Mouse (Mus musculus): ENCODE measurements around the gene Creb5. TPM values are rescaled to one million over a fixed set of nuclear protein-coding genes. Genes with fewer than 3 reads are reported as not detected.
A peak's percentile ranks its signal among the peaks of the same experiment; 100 is the strongest.

Creb5 gene
- total and polyA plus RNA-seq, 3 experiments, result 3.5 to 8.4 (median 6.1) TPM

DNA sequence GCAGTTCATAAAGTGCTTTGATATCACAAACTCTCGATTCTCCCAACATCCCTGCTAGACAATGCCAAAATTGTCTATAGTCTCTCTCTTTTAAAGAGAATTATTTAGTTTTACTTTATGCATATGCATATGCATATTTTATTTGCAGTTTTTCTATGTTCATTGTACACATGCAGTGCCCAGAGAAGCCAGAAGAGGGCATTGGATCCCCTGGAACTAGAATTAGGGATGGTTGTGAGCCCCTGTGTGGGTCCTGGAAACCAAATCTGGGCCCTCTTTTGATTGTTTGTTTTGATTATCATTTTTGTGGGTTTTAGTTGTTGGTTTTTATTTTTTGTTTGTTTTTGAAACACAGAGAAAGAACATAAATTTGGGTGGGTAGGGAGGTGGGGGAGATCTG, 69.3 kb downstream of the Creb5 start:
- Histone ChIP-seq H3K36me3 (ENCODE audit: control insufficient read depth, insufficient read depth, low read length) (no peaks in the 10 kb centered on the region), H3K4me1 (ENCODE audit: control insufficient read depth, insufficient read depth, low read length) (peaks cover 2% of the 10 kb centered on the region), H3K9ac (ENCODE audit: low read depth, low read length) (no peak overlapping the region), H3K79me2 (replicated peaks; ENCODE audit: control insufficient read depth, insufficient read depth, low read length) (no peaks in the 10 kb centered on the region), H3K4me3 (no peak overlapping the region), H3K27me3 (ENCODE audit: control insufficient read depth, insufficient read depth, low read length) (no peaks in the 10 kb centered on the region), H3K27ac (no peak overlapping the region)
- 100% methylated on average over 1 of the region's 1 CpGs for WGBS
- no peak for DNase-seq
- intact Hi-C loops (cut with DNase I), result no loop called here
- no peak for TF ChIP-seq POLR2A (IDR thresholded peaks at IDR 0.05; ENCODE audit: insufficient read depth, low read depth, low read length)
- TF ChIP-seq CTCF (IDR thresholded peaks at IDR 0.05), result peak; percentile 48
- no peak for TF ChIP-seq EP300 (IDR thresholded peaks at IDR 0.05; ENCODE audit: insufficient read depth, low read depth, low read length)

DNA sequence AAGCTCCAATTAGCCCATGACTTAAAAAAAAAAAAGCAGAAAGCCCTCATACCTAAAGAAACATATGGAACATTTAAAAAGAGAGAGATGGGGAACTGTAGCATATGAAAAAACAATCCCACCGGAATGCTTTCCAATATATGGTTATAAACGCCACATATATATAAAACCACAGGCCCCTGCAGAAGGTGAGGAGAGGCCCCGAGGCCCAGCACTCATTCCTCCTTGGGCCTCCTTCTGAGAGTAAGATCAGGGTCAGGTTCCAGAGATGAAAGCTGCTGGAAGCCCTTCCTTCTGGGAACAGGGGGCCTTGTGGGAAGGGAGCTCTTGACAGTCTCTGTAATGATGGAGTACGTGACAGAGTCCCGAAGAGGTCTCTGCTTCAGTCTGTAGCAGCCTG, 76.5 kb downstream of the Creb5 start:
- H3K4me1 ChIP-seq (ENCODE audit: control insufficient read depth, insufficient read depth, low read length), result peaks cover 2% of the 10 kb centered on the region; the same call in 1 of the 2 replicates
- no peak overlapping the region for H3K9ac ChIP-seq (ENCODE audit: low read depth, low read length)
- H3K27ac ChIP-seq, result peak overlapping the region; percentile 7; the same call in 1 of the 2 replicates
- H3K27me3 ChIP-seq (ENCODE audit: control insufficient read depth, insufficient read depth, low read length), result no peaks in the 10 kb centered on the region
- H3K36me3 ChIP-seq (ENCODE audit: control insufficient read depth, insufficient read depth, low read length), result no peaks in the 10 kb centered on the region
- no peak for DNase-seq
- intact Hi-C loops (cut with DNase I), result no loop called here
- 80% methylated on average over 5 of the region's 5 CpGs for WGBS
- no peak for TF ChIP-seq CTCF (IDR thresholded peaks at IDR 0.05)
- no peak for TF ChIP-seq POLR2A (IDR thresholded peaks at IDR 0.05; ENCODE audit: insufficient read depth, low read depth, low read length)
- TF ChIP-seq EP300 (IDR thresholded peaks at IDR 0.05; ENCODE audit: insufficient read depth, low read depth, low read length), result no peak
- no peak overlapping the region for H3K4me3 ChIP-seq
- no peaks in the 10 kb centered on the region for H3K79me2 ChIP-seq (replicated peaks; ENCODE audit: control insufficient read depth, insufficient read depth, low read length)

DNA sequence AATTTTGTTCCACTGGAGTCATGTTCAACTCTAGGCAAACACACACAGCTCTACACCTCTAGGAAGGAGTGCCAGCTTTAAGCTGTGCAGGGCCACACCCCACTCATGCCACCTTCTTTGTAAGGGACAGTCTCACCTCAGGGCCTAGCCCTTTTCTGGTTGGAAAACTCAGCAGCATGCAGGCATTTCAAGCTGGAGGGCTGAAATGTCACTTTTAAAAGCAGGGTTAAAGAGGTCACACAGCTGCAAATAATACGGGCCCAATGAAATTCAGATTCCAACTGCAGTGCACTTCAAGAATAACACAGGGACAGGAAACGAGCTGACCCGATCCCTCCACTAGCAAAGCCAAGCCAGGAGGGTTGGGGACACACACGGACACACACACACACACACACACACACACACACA, 76.9 kb downstream of the Creb5 start:
- Histone ChIP-seq H3K79me2 (replicated peaks; ENCODE audit: control insufficient read depth, insufficient read depth, low read length) (no peaks in the 10 kb centered on the region), H3K4me1 (ENCODE audit: control insufficient read depth, insufficient read depth, low read length) (peaks cover 2% of the 10 kb centered on the region; the same call in 1 of the 2 replicates), H3K4me3 (no peak overlapping the region), H3K27me3 (ENCODE audit: control insufficient read depth, insufficient read depth, low read length) (no peaks in the 10 kb centered on the region), H3K9ac (ENCODE audit: low read depth, low read length) (no peak overlapping the region), H3K27ac (peak overlapping the region; percentile 7; the same call in 1 of the 2 replicates), H3K36me3 (ENCODE audit: control insufficient read depth, insufficient read depth, low read length) (no peaks in the 10 kb centered on the region)
- no peak for TF ChIP-seq CTCF (IDR thresholded peaks at IDR 0.05)
- TF ChIP-seq EP300 (IDR thresholded peaks at IDR 0.05; ENCODE audit: insufficient read depth, low read depth, low read length), result no peak
- TF ChIP-seq POLR2A (IDR thresholded peaks at IDR 0.05; ENCODE audit: insufficient read depth, low read depth, low read length), result no peak
- WGBS, result 32% methylated on average over 4 of the region's 4 CpGs
- DNase-seq, result peak in 1 of 2 experiments; percentile 14
- intact Hi-C loops (cut with DNase I), result no loop called here

DNA sequence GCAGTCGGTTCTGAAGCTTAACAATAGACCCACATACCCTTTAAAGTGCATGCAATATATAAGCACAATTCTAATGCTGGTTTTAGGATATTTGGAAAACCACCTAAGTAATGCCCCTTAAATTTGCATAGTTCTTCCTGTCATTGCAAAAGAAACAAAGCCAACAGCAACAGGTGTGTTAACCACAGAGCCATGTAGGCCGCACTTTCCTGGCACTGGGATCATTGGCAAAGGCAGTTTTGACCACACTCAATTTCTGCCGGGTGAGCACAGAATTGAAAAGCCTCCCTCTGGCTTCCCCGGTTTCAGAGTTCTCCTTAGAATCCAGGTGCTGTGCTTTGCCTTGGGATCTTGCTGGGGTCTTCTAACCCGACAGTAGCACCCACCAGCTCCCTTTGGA, 82.1 kb downstream of the Creb5 start:
- no peak overlapping the region for H3K4me3 ChIP-seq
- H3K27me3 ChIP-seq (ENCODE audit: control insufficient read depth, insufficient read depth, low read length), result no peaks in the 10 kb centered on the region
- H3K36me3 ChIP-seq (ENCODE audit: control insufficient read depth, insufficient read depth, low read length), result no peaks in the 10 kb centered on the region; the same call in 1 of the 2 replicates
- WGBS, result 92% methylated on average over 5 of the region's 5 CpGs
- H3K27ac ChIP-seq, result no peak overlapping the region
- intact Hi-C loops (cut with DNase I), result no loop called here
- no peak for DNase-seq
- TF ChIP-seq EP300 (IDR thresholded peaks at IDR 0.05; ENCODE audit: insufficient read depth, low read depth, low read length) (no peak), POLR2A (IDR thresholded peaks at IDR 0.05; ENCODE audit: insufficient read depth, low read depth, low read length) (no peak)
- no peaks in the 10 kb centered on the region for H3K79me2 ChIP-seq (replicated peaks; ENCODE audit: control insufficient read depth, insufficient read depth, low read length)
- no peak overlapping the region for H3K9ac ChIP-seq (ENCODE audit: low read depth, low read length)
- H3K4me1 ChIP-seq (ENCODE audit: control insufficient read depth, insufficient read depth, low read length), result no peaks in the 10 kb centered on the region

DNA sequence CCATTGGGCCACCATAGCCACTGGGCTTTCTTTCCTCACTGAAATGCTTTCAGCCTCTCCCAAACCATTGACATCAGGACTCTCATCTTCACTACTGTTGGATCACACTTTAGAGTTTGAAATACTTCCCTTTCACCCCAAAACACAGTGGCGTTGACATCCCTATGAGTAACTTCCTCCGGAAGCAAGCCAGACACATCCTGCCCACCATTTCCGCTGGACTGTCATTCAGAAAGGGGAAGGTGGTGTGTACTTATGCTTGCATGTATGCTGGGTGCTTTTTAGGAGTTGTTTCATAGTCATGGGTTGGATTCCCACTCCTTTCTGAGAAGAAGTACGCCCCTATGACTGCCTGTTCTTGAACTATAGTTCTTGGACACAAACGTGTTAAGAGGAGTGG, 82.9 kb downstream of the Creb5 start:
- TF ChIP-seq EP300 (IDR thresholded peaks at IDR 0.05; ENCODE audit: insufficient read depth, low read depth, low read length), result 0 out of 2 replicates have a peak, but pooled peaks have one; percentile 56
- no peak for TF ChIP-seq POLR2A (IDR thresholded peaks at IDR 0.05; ENCODE audit: insufficient read depth, low read depth, low read length)
- no peak for TF ChIP-seq CTCF (IDR thresholded peaks at IDR 0.05)
- Histone ChIP-seq H3K4me3 (no peak overlapping the region), H3K27ac (no peak overlapping the region), H3K27me3 (ENCODE audit: control insufficient read depth, insufficient read depth, low read length) (no peaks in the 10 kb centered on the region), H3K36me3 (ENCODE audit: control insufficient read depth, insufficient read depth, low read length) (no peaks in the 10 kb centered on the region; the same call in 1 of the 2 replicates), H3K9ac (ENCODE audit: low read depth, low read length) (no peak overlapping the region), H3K79me2 (replicated peaks; ENCODE audit: control insufficient read depth, insufficient read depth, low read length) (no peaks in the 10 kb centered on the region), H3K4me1 (ENCODE audit: control insufficient read depth, insufficient read depth, low read length) (no peaks in the 10 kb centered on the region)
- WGBS, result 66% methylated on average over 5 of the region's 5 CpGs
- peak in 1 of 2 experiments; percentile 52 for DNase-seq
- intact Hi-C loops (cut with DNase I), result no loop called here

DNA sequence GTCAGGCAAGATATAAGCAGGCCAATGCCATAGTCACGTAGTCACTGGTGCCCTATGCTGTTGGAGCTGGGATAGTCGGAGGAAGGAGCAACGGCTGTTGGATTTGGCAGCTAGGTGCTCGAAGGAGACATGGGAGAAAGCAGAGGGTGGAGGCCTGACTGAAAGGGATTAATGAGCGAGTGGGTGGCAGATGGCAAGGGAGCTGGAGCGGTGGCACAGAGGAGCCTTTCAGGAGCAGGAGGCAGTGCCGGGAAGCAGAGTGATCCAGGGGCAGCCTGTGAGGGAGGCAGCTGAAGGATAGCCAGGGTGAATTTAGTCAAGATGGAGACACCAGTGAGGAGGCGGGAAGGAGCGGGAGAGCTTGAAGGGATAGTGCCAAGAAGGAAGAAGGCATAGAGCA, 84.9 kb downstream of the Creb5 start:
- Histone ChIP-seq H3K27ac (no peak overlapping the region), H3K36me3 (ENCODE audit: control insufficient read depth, insufficient read depth, low read length) (no peaks in the 10 kb centered on the region; the same call in 1 of the 2 replicates), H3K4me3 (no peak overlapping the region), H3K27me3 (ENCODE audit: control insufficient read depth, insufficient read depth, low read length) (no peaks in the 10 kb centered on the region), H3K9ac (ENCODE audit: low read depth, low read length) (no peak overlapping the region), H3K4me1 (ENCODE audit: control insufficient read depth, insufficient read depth, low read length) (no peaks in the 10 kb centered on the region), H3K79me2 (replicated peaks; ENCODE audit: control insufficient read depth, insufficient read depth, low read length) (no peaks in the 10 kb centered on the region)
- TF ChIP-seq CTCF (IDR thresholded peaks at IDR 0.05) (no peak), POLR2A (IDR thresholded peaks at IDR 0.05; ENCODE audit: insufficient read depth, low read depth, low read length) (no peak), EP300 (IDR thresholded peaks at IDR 0.05; ENCODE audit: insufficient read depth, low read depth, low read length) (no peak)
- DNase-seq, result no peak
- 95% methylated on average over 9 of the region's 9 CpGs for WGBS
- intact Hi-C loops (cut with DNase I), result no loop called here

Measured in heart, adult 2 months (tissue).